Mouse (Mus musculus): ENCODE measurements around the gene Olfr1336.

Olfr1336 gene

GRCm38 (mm10) chr7:6455868-6456267 is at the start of gene Olfr1336:
Gene Olfr1336 (plus strand): TSS chr7:6456168.
- no peak for DNase-seq

- peak; percentile 88 to 96 for DNase-seq
Observed at GRCm38 (mm10) chr7:6410043-6410442, 45.9 kb upstream of the Olfr1336 start, which contains the start of gene Gm20715. Gene Gm20715 (plus strand): TSS chr7:6410277.

GRCm38 (mm10) chr7:6414626-6415441 is 41.1 kb upstream of the Olfr1336 start:
- DNase-seq = no peak

- DNase-seq = no peak
Observed at GRCm38 (mm10) chr7:6415442-6415787, 40.6 kb upstream of the Olfr1336 start.

- no peak for DNase-seq
Observed at GRCm38 (mm10) chr7:6419894-6420293, 36.1 kb upstream of the Olfr1336 start.

- no peak for DNase-seq
Observed at GRCm38 (mm10) chr7:6429381-6429780, 26.6 kb upstream of the Olfr1336 start.

GRCm38 (mm10) chr7:6430342-6430741 is 25.6 kb upstream of the Olfr1336 start:
- DNase-seq = peak; percentile 9 to 51

GRCm38 (mm10) chr7:6438388-6438787 is 17.6 kb upstream of the Olfr1336 start, which contains the start of gene Olfr1344:
Gene Olfr1344 (plus strand): TSS chr7:6438688.
- no peak for DNase-seq

- DNase-seq = peak in 1 of 2 experiments; percentile 8
Observed at GRCm38 (mm10) chr7:6441173-6441572, 14.8 kb upstream of the Olfr1336 start.

GRCm38 (mm10) chr7:6447771-6448170 is 8.2 kb upstream of the Olfr1336 start:
- no peak for DNase-seq

GRCm38 (mm10) chr7:6456399-6456798 is 431 bp downstream of the Olfr1336 start:
- no peak for DNase-seq

GRCm38 (mm10) chr7:6466951-6467350 is 11.0 kb downstream of the Olfr1336 start, which contains the start of gene Olfr1346:
Gene Olfr1346 (plus strand): TSS chr7:6467101.
- DNase-seq = no peak

GRCm38 (mm10) chr7:6477633-6478032 is 21.7 kb downstream of the Olfr1336 start:
- DNase-seq = peak; percentile 67 to 68

- DNase-seq = no peak
Observed at GRCm38 (mm10) chr7:6486841-6487240, 30.9 kb downstream of the Olfr1336 start, which contains the start of gene Olfr5. Gene Olfr5 (minus strand): TSS chr7:6486941.

GRCm38 (mm10) chr7:6499655-6500054 is 43.7 kb downstream of the Olfr1336 start, which contains the start of gene Olfr1347:
Gene Olfr1347 (minus strand): TSS chr7:6499755.
- no peak for DNase-seq

- no peak for DNase-seq
Observed at GRCm38 (mm10) chr7:6508648-6509047, 52.7 kb downstream of the Olfr1336 start, which contains the start of gene Olfr1348. Gene Olfr1348 (minus strand): TSS chr7:6508748.
